Comparison of ENCODE assay signal across 11 mouse cellular contexts in the genomic region with DNA sequence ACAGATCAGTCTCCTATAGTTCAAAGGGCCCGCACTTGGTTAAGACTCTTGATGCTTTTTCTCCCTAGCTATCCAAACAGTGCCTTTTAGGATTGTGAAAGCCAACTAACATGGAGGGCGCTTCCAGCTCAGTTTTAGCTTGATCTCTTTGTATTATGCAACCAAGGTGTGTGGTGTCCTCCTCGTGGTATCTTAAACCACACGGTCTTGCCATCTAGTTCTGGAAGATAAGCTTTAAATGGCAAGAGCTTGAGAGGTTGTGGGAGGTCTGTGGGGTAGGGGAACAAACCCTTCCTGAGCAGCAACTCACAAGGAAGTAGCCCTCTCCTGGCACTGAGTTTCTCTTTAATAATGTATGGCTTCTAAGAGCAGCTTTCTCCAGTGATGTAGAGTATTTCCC.
"Had no signal": no experiment of that assay in that cellular context is flagged by ENCODE, and none has a peak within 500 bp of the region (broad histone marks: within the 10 kb centered on the region; RNA-seq: fewer than 3 reads in every experiment).

No protein-coding gene starts in this region.

- DNase-seq: liver, postnatal 0 days; lung, adult 2 months; lung, postnatal 14 days; lung, postnatal 36 days; right cerebral cortex, postnatal 14 days; thymus, adult 2 months; thymus, postnatal 25 days; thymus, postnatal 4 days had no signal

- ATAC-seq: liver, postnatal 0 days; lung, postnatal 0 days; midbrain, embryonic 13.5 days; midbrain, embryonic 15.5 days had no signal
